Mouse (Mus musculus) gastrocnemius, adult 8-10 months (tissue): ENCODE data around the gene Abcf1. TPM values are rescaled to one million over a fixed set of nuclear protein-coding genes. Genes with fewer than 3 reads are reported as not detected.
"Not testable (repeated sequence)": the region's sequence is repeated elsewhere in the genome, so short reads cannot be mapped to it uniquely, and the experiment has no call there.

Experiments
- DNase-seq, 2 experiments: peaks; one replicate each; pipeline ENCODE4 v3.0.0; 2022; ENCODE audit warnings: low spot score in 2 of 2
- total RNA-seq, 4 experiments: library from RNA; stranded (reverse); gene quantifications; 2 replicates each; pipeline ENCODE4 v1.2.4; 2022

The Abcf1 gene
- total RNA-seq: 10 to 100 TPM; 74.2 to 79.3 (median 78.7) TPM

GRCm38 (mm10) chr17:35969418-35970389 is at the start of gene Abcf1:
TSS of gene Abcf1 (minus strand) at chr17:35969761.
- peak; percentile 99 for DNase-seq

- DNase-seq: no peak
Observed at GRCm38 (mm10) chr17:36018979-36019378, 49.4 kb upstream of the Abcf1 start.

- no peak for DNase-seq
Observed at GRCm38 (mm10) chr17:36017046-36017445, 47.5 kb upstream of the Abcf1 start.

- no peak for DNase-seq
Observed at GRCm38 (mm10) chr17:36014977-36015376, 45.4 kb upstream of the Abcf1 start.

GRCm38 (mm10) chr17:36004409-36004808 is 34.8 kb upstream of the Abcf1 start:
- not testable (repeated sequence) for DNase-seq

GRCm38 (mm10) chr17:36003331-36003730 is 33.8 kb upstream of the Abcf1 start:
- DNase-seq: no peak

GRCm38 (mm10) chr17:36001966-36002365 is 32.4 kb upstream of the Abcf1 start:
- DNase-seq: no peak

GRCm38 (mm10) chr17:36001121-36001897 is 31.7 kb upstream of the Abcf1 start:
- DNase-seq: no peak

GRCm38 (mm10) chr17:36000349-36000748 is 30.8 kb upstream of the Abcf1 start:
- no peak for DNase-seq

- DNase-seq: no peak
Observed at GRCm38 (mm10) chr17:35999356-35999755, 29.8 kb upstream of the Abcf1 start.

GRCm38 (mm10) chr17:35998545-35999305 is 29.2 kb upstream of the Abcf1 start:
- no peak for DNase-seq

GRCm38 (mm10) chr17:35997713-35998510 is 28.4 kb upstream of the Abcf1 start:
- DNase-seq: no peak

- DNase-seq: peak; percentile 89 to 95
Observed at GRCm38 (mm10) chr17:35996949-35997348, 27.4 kb upstream of the Abcf1 start.

- DNase-seq: no peak
Observed at GRCm38 (mm10) chr17:35994879-35995240, 25.3 kb upstream of the Abcf1 start.

- peak; percentile 61 to 70 for DNase-seq
Observed at GRCm38 (mm10) chr17:35994175-35994878, 24.8 kb upstream of the Abcf1 start.

- DNase-seq: peak; percentile 36 to 47
Observed at GRCm38 (mm10) chr17:35993675-35994074, 24.1 kb upstream of the Abcf1 start.

- DNase-seq: no peak
Observed at GRCm38 (mm10) chr17:35991781-35992180, 22.2 kb upstream of the Abcf1 start.

GRCm38 (mm10) chr17:35981776-35982175 is 12.2 kb upstream of the Abcf1 start:
- no peak for DNase-seq

GRCm38 (mm10) chr17:35980363-35980754 is 10.8 kb upstream of the Abcf1 start:
- DNase-seq: peak; percentile 16 to 42
